In genomic region chr8:10945939-10946740, GRCm38 (mm10) we compare ENCODE assay signal across 8 mouse cellular contexts.
A peak's percentile ranks its signal among the peaks of the same experiment; 100 is the strongest.
DNase-seq lines count a peak whose midpoint lies in the region; ATAC-seq and TF ChIP-seq lines count a peak whose summit lies in the region.

No protein-coding gene starts in this region.

- no peaks in the 10 kb centered on the region for H3K36me3 ChIP-seq in forebrain, embryonic 12.5 days (replicated peaks)
- H3K36me3 ChIP-seq in heart, embryonic 16.5 days (ENCODE audit: control insufficient read depth, insufficient read depth) = no peaks in the 10 kb centered on the region
- H3K36me3 ChIP-seq in liver, postnatal 0 days (replicated peaks; ENCODE audit: insufficient read depth, low read length) = no peaks in the 10 kb centered on the region
- H3K36me3 ChIP-seq in neural tube, embryonic 12.5 days = no peaks in the 10 kb centered on the region

- H3K4me1 ChIP-seq in bone marrow, adult 2 months (ENCODE audit: control insufficient read depth, insufficient read depth, low read length) = peaks cover 3% of the 10 kb centered on the region; the same call in 1 of the 2 replicates
- peaks cover 29% of the 10 kb centered on the region for H3K4me1 ChIP-seq in forebrain, embryonic 12.5 days
- H3K4me1 ChIP-seq in heart, embryonic 16.5 days (ENCODE audit: control insufficient read depth, insufficient read depth, low read length) = peaks cover 28% of the 10 kb centered on the region
- H3K4me1 ChIP-seq in liver, postnatal 0 days (ENCODE audit: insufficient read depth) = peaks cover 27% of the 10 kb centered on the region
- peaks cover 17% of the 10 kb centered on the region for H3K4me1 ChIP-seq in neural tube, embryonic 12.5 days

- WGBS in bone marrow, adult 2 months = 1% methylated on average over 23 of the region's 23 CpGs
- 8% methylated on average over 23 of the region's 23 CpGs for WGBS in forebrain, embryonic 12.5 days
- 2% methylated on average over 23 of the region's 23 CpGs for WGBS in heart, embryonic 16.5 days
- 4% methylated on average over 23 of the region's 23 CpGs for WGBS in liver, postnatal 0 days (ENCODE audit: insufficient replicate concordance)
- 1% methylated on average over 23 of the region's 23 CpGs for WGBS in neural tube, embryonic 12.5 days

- peak; percentile 48; the same call in 1 of the 2 replicates for TF ChIP-seq EP300 in liver, postnatal 0 days (IDR thresholded peaks at IDR 0.05; ENCODE audit: low read depth)

- peaks cover 48% of the 10 kb centered on the region for H3K27me3 ChIP-seq in forebrain, embryonic 12.5 days
- 0 out of 2 replicates have a peak, but pooled peaks cover 7% of the 10 kb centered on the region for H3K27me3 ChIP-seq in heart, embryonic 16.5 days (ENCODE audit: control insufficient read depth, insufficient read depth, low read length)
- no peaks in the 10 kb centered on the region for H3K27me3 ChIP-seq in liver, postnatal 0 days (ENCODE audit: insufficient read depth, low read length)
- H3K27me3 ChIP-seq in neural tube, embryonic 12.5 days (replicated peaks) = 0 out of 2 replicates have a peak, but pooled peaks cover 8% of the 10 kb centered on the region

- peak overlapping the region; percentile 38; the same call in 1 of the 2 replicates for H3K9ac ChIP-seq in forebrain, embryonic 12.5 days
- H3K9ac ChIP-seq in heart, embryonic 16.5 days (ENCODE audit: low read length) = peak overlapping the region; percentile 55
- peak overlapping the region; percentile 57 for H3K9ac ChIP-seq in liver, postnatal 0 days (replicated peaks)
- 0 out of 2 replicates have a peak overlapping the region, but pooled peaks have one; percentile 9 for H3K9ac ChIP-seq in neural tube, embryonic 12.5 days

- peak; percentile 94 for ATAC-seq in CD4-positive, CD25-positive, alpha-beta regulatory T cell, adult 4 months
- ATAC-seq in forebrain, embryonic 12.5 days (ENCODE audit: low FRiP score) = peak; percentile 85
- peak; percentile 93 for ATAC-seq in heart, embryonic 16.5 days (replicated peaks; ENCODE audit: extremely low read depth, insufficient read depth, low FRiP score)
- peak; percentile 87 for ATAC-seq in liver, postnatal 0 days
- ATAC-seq in neural tube, embryonic 12.5 days (ENCODE audit: low FRiP score, low read depth) = peak; percentile 65; the same call in 1 of the 2 replicates

- no peaks in the 10 kb centered on the region for H3K9me3 ChIP-seq in forebrain, embryonic 12.5 days
- H3K9me3 ChIP-seq in heart, embryonic 16.5 days (replicated peaks; ENCODE audit: control insufficient read depth, low read length) = no peaks in the 10 kb centered on the region
- H3K9me3 ChIP-seq in liver, postnatal 0 days (ENCODE audit: low read length) = no peaks in the 10 kb centered on the region
- H3K9me3 ChIP-seq in neural tube, embryonic 12.5 days = no peaks in the 10 kb centered on the region

- TF ChIP-seq CTCF in bone marrow, adult 2 months (IDR thresholded peaks at IDR 0.05; ENCODE audit: control insufficient read depth, insufficient read depth, low read length) = no peak
- TF ChIP-seq CTCF in liver, postnatal 0 days (IDR thresholded peaks at IDR 0.05; ENCODE audit: low read depth) = no peak

- peak overlapping the region; percentile 46 for H3K27ac ChIP-seq in bone marrow, adult 2 months (ENCODE audit: control insufficient read depth, insufficient read depth, low read depth, low read length, poor library complexity)
- peak overlapping the region; percentile 61 for H3K27ac ChIP-seq in forebrain, embryonic 12.5 days
- H3K27ac ChIP-seq in heart, embryonic 16.5 days (ENCODE audit: low read length) = peak overlapping the region; percentile 60
- peak overlapping the region; percentile 86 for H3K27ac ChIP-seq in liver, postnatal 0 days (ENCODE audit: low read depth)
- H3K27ac ChIP-seq in neural tube, embryonic 12.5 days = no peak overlapping the region; the same call in 1 of the 2 replicates

- H3K4me3 ChIP-seq in bone marrow, adult 2 months (replicated peaks; ENCODE audit: control insufficient read depth, low read depth, low read length) = peak overlapping the region; percentile 15
- H3K4me3 ChIP-seq in forebrain, embryonic 12.5 days (replicated peaks) = peak overlapping the region; percentile 16; the same call in 1 of the 2 replicates
- H3K4me3 ChIP-seq in heart, embryonic 16.5 days (ENCODE audit: low read length) = peak overlapping the region; percentile 41
- H3K4me3 ChIP-seq in liver, postnatal 0 days (ENCODE audit: low read depth, low read length) = peak overlapping the region; percentile 35
- H3K4me3 ChIP-seq in neural tube, embryonic 12.5 days = no peak overlapping the region

- TF ChIP-seq POLR2A in bone marrow, adult 2 months (IDR thresholded peaks at IDR 0.05; ENCODE audit: borderline replicate concordance, control insufficient read depth, low read depth, low read length) = no peak; the same call in 1 of the 2 replicates

- DNase-seq in kidney, postnatal 25 days = peak; percentile 93 to 96
- peak; percentile 92 for DNase-seq in liver, postnatal 0 days
- DNase-seq in telencephalon, adult 2 months (ENCODE audit: low read depth, low spot score) = peak; percentile 66

- H3K4me2 ChIP-seq in forebrain, embryonic 12.5 days = peak overlapping the region; percentile 45
- H3K4me2 ChIP-seq in heart, embryonic 16.5 days (ENCODE audit: low read depth, low read length) = peak overlapping the region; percentile 67
- peak overlapping the region; percentile 77 for H3K4me2 ChIP-seq in liver, postnatal 0 days (ENCODE audit: low read depth, low read length)
- peak overlapping the region; percentile 54 for H3K4me2 ChIP-seq in neural tube, embryonic 12.5 days (replicated peaks)
